Mouse (Mus musculus) liver, embryonic 14.5 days (tissue): ENCODE measurements around the gene Tex38.

Experiments
- CTCF ChIP-seq: IDR thresholded peaks from 2 replicates; pipeline ENCODE4 v1.5.1; 2016; ENCODE audit warnings: antibody characterized with exemption, low read depth, control low read depth
- EP300 ChIP-seq: IDR thresholded peaks from 2 replicates; pipeline ENCODE4 v1.6.1; 2016; ENCODE audit warnings: antibody characterized with exemption, low read depth

GRCm38 (mm10) chr4:115732223-115732818 is 48.5 kb downstream of the Tex38 start:
- TF ChIP-seq CTCF (no peak), EP300 (no peak)
